Mouse (Mus musculus) adrenal gland, postnatal 4 days (tissue): ENCODE measurements around the gene Fam120c. TPM values are rescaled to one million over a fixed set of nuclear protein-coding genes. Genes with fewer than 3 reads are reported as not detected.
"Not testable (repeated sequence)": the region's sequence is repeated elsewhere in the genome, so short reads cannot be mapped to it uniquely, and the experiment has no call there.

Experiments
- DNase-seq, 2 experiments: peaks; one replicate each; pipeline ENCODE4 v3.0.0; 2021 to 2022; ENCODE audit warnings: low spot score in 2 of 2, mixed read lengths in 2 of 2
- long read RNA-seq, 2 experiments: library from polyadenylated mRNA; stranded (forward); transcript quantifications; one replicate each; pipeline ENCODE4 v2.0.0; 2021
- total RNA-seq, 2 experiments: library from RNA; stranded (reverse); gene quantifications; 2 replicates each; pipeline ENCODE4 v1.2.3; 2021

Fam120c gene
- total RNA-seq, result 10 to 100 TPM; 12.8 to 15.3 TPM
- long read RNA-seq, experiment 1, result 0 reads
- long read RNA-seq, experiment 2, result 0 reads

GRCm38 (mm10) chrX:151343761-151344500 is at the start of gene Fam120c:
TSS of gene Fam120c (plus strand) at chrX:151344175.
- peak; percentile 57 to 67 for DNase-seq

GRCm38 (mm10) chrX:151298329-151298728 is 45.6 kb upstream of the Fam120c start:
- no peak for DNase-seq

- no peak for DNase-seq
These were observed 30.2 kb upstream of the Fam120c start for GRCm38 (mm10) chrX:151313732-151314131.

GRCm38 (mm10) chrX:151333615-151334014 is 10.4 kb upstream of the Fam120c start:
- no peak for DNase-seq

- DNase-seq, result peak; percentile 4 to 9
These were observed 6.2 kb upstream of the Fam120c start for GRCm38 (mm10) chrX:151337804-151338203.

GRCm38 (mm10) chrX:151344501-151344984 is 568 bp downstream of the Fam120c start:
- DNase-seq, result peak; percentile 4 to 6

- DNase-seq, result no peak
These were observed 1.6 kb downstream of the Fam120c start for GRCm38 (mm10) chrX:151345333-151346125.

GRCm38 (mm10) chrX:151347278-151347677 is 3.3 kb downstream of the Fam120c start:
- no peak for DNase-seq

- DNase-seq, result no peak
These were observed 5.3 kb downstream of the Fam120c start for GRCm38 (mm10) chrX:151349322-151349721.

GRCm38 (mm10) chrX:151418801-151419200 is 74.8 kb downstream of the Fam120c start:
- DNase-seq, result no peak

- DNase-seq, result no peak
These were observed 76.8 kb downstream of the Fam120c start for GRCm38 (mm10) chrX:151420791-151421190.

GRCm38 (mm10) chrX:151443637-151444036 is 99.7 kb downstream of the Fam120c start:
- DNase-seq, result no peak

GRCm38 (mm10) chrX:151444189-151444588 is 100.2 kb downstream of the Fam120c start:
- DNase-seq, result no peak

- no peak for DNase-seq
These were observed 144.2 kb downstream of the Fam120c start for GRCm38 (mm10) chrX:151488128-151488527.

- not testable (repeated sequence) for DNase-seq
These were observed 149.3 kb downstream of the Fam120c start for GRCm38 (mm10) chrX:151493269-151493668.

- DNase-seq, result no peak
These were observed 152.6 kb downstream of the Fam120c start for GRCm38 (mm10) chrX:151496596-151496995.

GRCm38 (mm10) chrX:151508536-151508935 is 164.6 kb downstream of the Fam120c start:
- DNase-seq, result no peak

GRCm38 (mm10) chrX:151509906-151510305 is 165.9 kb downstream of the Fam120c start:
- DNase-seq, result no peak

- no peak for DNase-seq
These were observed 169.1 kb downstream of the Fam120c start for GRCm38 (mm10) chrX:151513066-151513465.

GRCm38 (mm10) chrX:151513694-151514093 is 169.7 kb downstream of the Fam120c start:
- DNase-seq, result no peak

GRCm38 (mm10) chrX:151518181-151518580 is 174.2 kb downstream of the Fam120c start:
- no peak for DNase-seq

GRCm38 (mm10) chrX:151520127-151520457 is 176.1 kb downstream of the Fam120c start:
- DNase-seq, result no peak
